ENCODE assay signal across 10 mouse cellular contexts in genomic region chr19:20797558-20798101, GRCm38 (mm10).
A peak's percentile ranks its signal among the peaks of the same experiment; 100 is the strongest.
DNase-seq lines count a peak whose midpoint lies in the region; ATAC-seq and TF ChIP-seq lines count a peak whose summit lies in the region.
"Had no signal": no experiment of that assay in that cellular context is flagged by ENCODE, and none has a peak within 500 bp of the region (broad histone marks: within the 10 kb centered on the region; RNA-seq: fewer than 3 reads in every experiment).

No protein-coding gene starts in this region.

- H3K9me3 ChIP-seq in kidney, embryonic 16.5 days (ENCODE audit: low read length) = no peaks in the 10 kb centered on the region
- H3K9me3 ChIP-seq in neural tube, embryonic 15.5 days (replicated peaks) = no peaks in the 10 kb centered on the region
- H3K9me3 ChIP-seq: embryonic facial prominence, embryonic 15.5 days; megakaryocyte, embryonic 14.5 days had no signal

- peak; percentile 5 to 6 for DNase-seq in kidney, postnatal 36 days
- peak; percentile 14 for DNase-seq in CD4-positive helper T cell, adult 2 months (ENCODE audit: low read depth, low spot score)
- DNase-seq in Patski (ENCODE audit: low read depth, low spot score) = peak; percentile 2
- DNase-seq in gonadal fat pad, adult 2 months (ENCODE audit: low read depth) = peak; percentile 26
- DNase-seq in heart, postnatal 4 days = no peak
- no peak for DNase-seq in frontal cortex, postnatal 25 days (ENCODE audit: low spot score in 2 of 2)

- in situ Hi-C loops in Patski (cut with MboI; ENCODE audit: low pct_unique_long_range_greater_than_20kb) = loop anchor here (5.0 kb wide), 2 partner anchors 765 to 950 kb away; no protein-coding TSS in a partner anchor

- H3K4me2 ChIP-seq in kidney, embryonic 16.5 days (replicated peaks; ENCODE audit: low read depth, low read length) = no peak overlapping the region
- no peak overlapping the region for H3K4me2 ChIP-seq in neural tube, embryonic 15.5 days
- H3K4me2 ChIP-seq: embryonic facial prominence, embryonic 15.5 days had no signal

- 57% methylated on average over 6 of the region's 6 CpGs for WGBS in kidney, embryonic 16.5 days
- 41% methylated on average over 6 of the region's 6 CpGs for WGBS in neural tube, embryonic 15.5 days

- ATAC-seq in kidney, embryonic 16.5 days (ENCODE audit: low FRiP score, low TSS enrichment) = no peak
- no peak for ATAC-seq in Patski
- ATAC-seq in neural tube, embryonic 15.5 days (ENCODE audit: low FRiP score) = peak; percentile 72

- H3K36me3 ChIP-seq in kidney, embryonic 16.5 days (ENCODE audit: insufficient read depth, low read length) = no peaks in the 10 kb centered on the region
- H3K36me3 ChIP-seq in neural tube, embryonic 15.5 days = no peaks in the 10 kb centered on the region
- H3K36me3 ChIP-seq: embryonic facial prominence, embryonic 15.5 days had no signal

- CTCF ChIA-PET in Patski (lab: Charles Lee) = no interaction called here

- H3K9ac ChIP-seq in kidney, embryonic 16.5 days (replicated peaks; ENCODE audit: low read length) = no peak overlapping the region
- no peak overlapping the region; the same call in 1 of the 2 replicates for H3K9ac ChIP-seq in neural tube, embryonic 15.5 days (replicated peaks)
- H3K9ac ChIP-seq: embryonic facial prominence, embryonic 15.5 days had no signal

- H3K27me3 ChIP-seq in kidney, embryonic 16.5 days (ENCODE audit: insufficient read depth, low read length) = no peaks in the 10 kb centered on the region
- H3K27me3 ChIP-seq in Patski = peaks cover 62% of the 10 kb centered on the region
- no peaks in the 10 kb centered on the region for H3K27me3 ChIP-seq in neural tube, embryonic 15.5 days (replicated peaks)
- H3K27me3 ChIP-seq: embryonic facial prominence, embryonic 15.5 days; megakaryocyte, embryonic 14.5 days had no signal

- no peak overlapping the region for H3K4me3 ChIP-seq in kidney, embryonic 16.5 days (ENCODE audit: low read length)
- no peak overlapping the region for H3K4me3 ChIP-seq in neural tube, embryonic 15.5 days (replicated peaks)
- H3K4me3 ChIP-seq: embryonic facial prominence, embryonic 15.5 days; megakaryocyte, embryonic 14.5 days had no signal

- H3K27ac ChIP-seq in kidney, embryonic 16.5 days (ENCODE audit: low read length) = no peak overlapping the region
- no peak overlapping the region for H3K27ac ChIP-seq in neural tube, embryonic 15.5 days (replicated peaks)
- H3K27ac ChIP-seq: embryonic facial prominence, embryonic 15.5 days had no signal

- H3K4me1 ChIP-seq in kidney, embryonic 16.5 days (ENCODE audit: insufficient read depth, low read length) = no peaks in the 10 kb centered on the region
- peaks cover 12% of the 10 kb centered on the region for H3K4me1 ChIP-seq in neural tube, embryonic 15.5 days
- H3K4me1 ChIP-seq: embryonic facial prominence, embryonic 15.5 days had no signal

- POLR2A ChIA-PET in Patski (lab: Charles Lee) = no interaction called here

- TF ChIP-seq CTCF in Patski (IDR thresholded peaks at IDR 0.05) = peak; percentile 60

Comparison
In these comparisons a context has a peak if more than half of its experiments do, and no peak if none do; other contexts are left out.
1. DNase-seq: peak in kidney, postnatal 36 days (2 of 2), CD4-positive helper T cell, adult 2 months (single experiment), Patski (single experiment) and gonadal fat pad, adult 2 months (single experiment); none in heart, postnatal 4 days (single experiment) and frontal cortex, postnatal 25 days (0 of 2).